Mouse (Mus musculus) hindbrain, postnatal 0 days (tissue): ENCODE measurements around the gene Lgr6. TPM values are rescaled to one million over a fixed set of nuclear protein-coding genes. Genes with fewer than 3 reads are reported as not detected.

ENCODE experiments used
- ATAC-seq: fragments of 200-750 bp; cut with Nextera tagmentation; 2 replicates; pipeline ENCODE4 v1.8.0; 2017; ENCODE audit warnings: mild to moderate bottlenecking, moderate TSS enrichment, moderate library complexity
- DNase-seq: peaks from one replicate; pipeline ENCODE4 v3.0.0-alpha.2; 2015; ENCODE audit warnings: low spot score
- H3K27ac ChIP-seq: fragments of 300-500 bp; sonication (generic); 2 replicates; pipeline ENCODE4 v1.5.1; 2014; ENCODE audit warnings: mild to moderate bottlenecking
- H3K27me3 ChIP-seq: fragments of 300-500 bp; sonication (generic); 2 replicates; pipeline ENCODE4 v1.6.1; 2014; ENCODE audit warnings: low read length, mixed read lengths; ENCODE audit not compliant: insufficient read depth
- H3K36me3 ChIP-seq: fragments of 300-500 bp; sonication (generic); 2 replicates; pipeline ENCODE4 v1.6.1; 2014; ENCODE audit warnings: low read length, mixed read lengths; ENCODE audit not compliant: insufficient read depth
- H3K4me1 ChIP-seq: fragments of 300-500 bp; sonication (generic); 2 replicates; pipeline ENCODE4 v1.6.1; 2014; ENCODE audit warnings: antibody characterized with exemption, low read length, mixed read lengths; ENCODE audit not compliant: insufficient read depth
- H3K4me2 ChIP-seq: fragments of 300-500 bp; sonication (generic); 2 replicates; pipeline ENCODE4 v1.6.1; 2014; ENCODE audit warnings: low read depth, mild to moderate bottlenecking, low read length, moderate library complexity, mixed read lengths
- H3K4me3 ChIP-seq: fragments of 300-500 bp; sonication (generic); 2 replicates; pipeline ENCODE4 v1.5.1; 2014; ENCODE audit warnings: low read length
- H3K9ac ChIP-seq: fragments of 300-500 bp; sonication (generic); replicated peaks from 2 replicates; pipeline ENCODE4 v1.6.1; 2014; ENCODE audit warnings: mild to moderate bottlenecking, low read length, moderate library complexity, mixed read lengths
- H3K9me3 ChIP-seq: fragments of 300-500 bp; sonication (generic); 2 replicates; pipeline ENCODE4 v1.6.1; 2016; ENCODE audit warnings: low read length, mixed read lengths
- CTCF ChIP-seq: IDR thresholded peaks from 2 replicates; pipeline ENCODE4 v1.5.1; 2016; ENCODE audit warnings: antibody characterized with exemption, control low read depth, low read depth
- WGBS: fragments of 180-500 bp; shearing (Covaris S2); extraction: QIAGEN DNeasy Blood & Tissue Kit; methylation state at CpG from one replicate; pipeline ENCODE4 v1.1.7; 2014; 5-methylcytosine and 5-hydroxymethylcytosine counted together
- polyA plus RNA-seq: library from polyadenylated mRNA; unstranded; fragments of >200 nt; fragmentation: Nextera tagmentation; extraction: Ambion mirVana; gene quantifications from 2 replicates; pipeline ENCODE4 v1.2.1, GENCODE M21; 2015
- total RNA-seq: library from RNA; depleted of rRNA; stranded (reverse); fragments of >200 nt; gene quantifications from 2 replicates; pipeline ENCODE4 v1.2.3, GENCODE M21; 2014; rRNA removed

Gene Lgr6
- total and polyA plus RNA-seq, 2 experiments from 2014 or later = 3.1 to 5.0 TPM

DNA sequence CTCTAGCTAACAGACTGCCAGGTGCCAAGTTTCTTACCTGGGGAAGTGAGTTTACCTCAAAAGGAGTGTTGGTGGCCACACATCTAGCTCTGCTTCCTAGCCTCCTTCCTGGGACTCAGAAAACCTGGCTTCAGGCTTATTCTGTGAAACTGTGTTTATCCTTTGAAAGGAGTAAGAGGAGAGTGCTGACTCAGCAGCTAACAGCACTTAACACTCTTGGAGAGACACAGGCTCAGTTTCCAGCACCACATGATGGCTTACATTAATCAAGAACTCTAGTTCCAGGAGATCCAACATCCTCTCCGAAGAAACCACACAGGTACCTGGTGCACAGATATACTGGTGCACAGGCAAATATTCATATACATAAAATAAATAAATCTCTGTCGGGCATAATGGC, 162.2 kb downstream of the Lgr6 start:
- Histone ChIP-seq H3K27ac (no peak overlapping the region), H3K4me3 (no peak overlapping the region), H3K4me1 (no peaks in the 10 kb centered on the region; the same call in 1 of the 2 replicates), H3K4me2 (no peak overlapping the region), H3K27me3 (no peaks in the 10 kb centered on the region), H3K36me3 (peaks cover 3% of the 10 kb centered on the region; the same call in 1 of the 2 replicates), H3K9ac (no peak overlapping the region), H3K9me3 (no peaks in the 10 kb centered on the region)
- DNase-seq (no peak), ATAC-seq (no peak)
- TF ChIP-seq CTCF = no peak
- WGBS = 96% methylated on average over 2 of the region's 2 CpGs

DNA sequence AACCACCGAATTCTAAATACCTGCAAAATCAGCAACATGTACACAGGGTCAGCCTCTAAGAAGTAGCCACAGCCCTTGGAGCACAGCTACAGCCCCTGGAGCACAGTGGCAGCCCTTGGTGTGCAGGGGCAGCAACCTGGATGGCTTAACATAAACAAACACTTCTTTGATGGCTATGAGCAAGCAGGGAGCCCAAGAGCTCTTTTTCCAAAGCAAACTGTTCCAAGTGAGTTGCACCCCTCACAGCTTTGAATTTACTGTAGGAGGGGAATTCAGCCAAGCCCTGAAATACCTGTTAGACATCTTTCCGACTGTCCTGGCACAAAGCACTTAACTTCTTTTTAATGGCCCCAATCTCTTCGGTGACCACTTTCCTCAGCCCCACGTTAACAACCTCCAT, 164.2 kb downstream of the Lgr6 start:
- WGBS = 70% methylated on average over 4 of the region's 4 CpGs
- no peaks in the 10 kb centered on the region; the same call in 1 of the 2 replicates for H3K36me3 ChIP-seq
- H3K4me1 ChIP-seq = no peaks in the 10 kb centered on the region; the same call in 1 of the 2 replicates
- no peak for TF ChIP-seq CTCF
- DNase-seq = no peak
- ATAC-seq = no peak
- no peak overlapping the region for H3K27ac ChIP-seq
- no peak overlapping the region for H3K4me3 ChIP-seq
- no peak overlapping the region for H3K4me2 ChIP-seq
- no peaks in the 10 kb centered on the region for H3K27me3 ChIP-seq
- H3K9ac ChIP-seq = no peak overlapping the region
- no peaks in the 10 kb centered on the region for H3K9me3 ChIP-seq

DNA sequence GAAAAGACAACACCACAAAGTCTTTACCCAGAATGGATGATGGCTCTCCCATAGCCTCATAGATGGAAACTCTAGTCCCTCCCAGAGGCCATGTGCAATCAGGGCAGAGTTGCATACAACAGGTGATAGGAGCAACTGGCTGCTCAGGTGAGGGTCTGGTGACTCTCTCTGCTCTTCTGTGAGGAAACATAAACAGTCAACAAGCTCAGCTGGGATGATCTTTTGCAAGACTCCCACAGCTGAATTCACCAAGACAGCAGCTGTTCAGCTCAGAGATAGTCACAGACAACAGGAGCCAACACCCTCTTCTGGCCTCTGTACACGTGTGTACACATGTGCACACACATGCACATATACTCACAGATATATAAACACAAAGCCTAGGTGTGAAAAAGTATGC, 166.8 kb downstream of the Lgr6 start:
- no peak for ATAC-seq
- Histone ChIP-seq H3K4me3 (no peak overlapping the region), H3K36me3 (no peaks in the 10 kb centered on the region), H3K4me1 (no peaks in the 10 kb centered on the region; the same call in 1 of the 2 replicates), H3K4me2 (no peak overlapping the region), H3K9ac (no peak overlapping the region), H3K9me3 (no peaks in the 10 kb centered on the region), H3K27ac (no peak overlapping the region), H3K27me3 (no peaks in the 10 kb centered on the region)
- no peak for DNase-seq
- 86% methylated on average over 1 of the region's 1 CpGs for WGBS
- no peak for TF ChIP-seq CTCF

GRCm38 (mm10) chr1:134936335-134936734, 168.7 kb downstream of the Lgr6 start:
- Histone ChIP-seq H3K9ac (no peak overlapping the region), H3K27me3 (no peaks in the 10 kb centered on the region), H3K27ac (no peak overlapping the region), H3K9me3 (no peaks in the 10 kb centered on the region), H3K4me2 (no peak overlapping the region), H3K4me3 (no peak overlapping the region), H3K36me3 (no peaks in the 10 kb centered on the region), H3K4me1 (no peaks in the 10 kb centered on the region; the same call in 1 of the 2 replicates)
- DNase-seq (no peak), ATAC-seq (no peak)
- WGBS = 90% methylated on average over 6 of the region's 6 CpGs
- TF ChIP-seq CTCF = no peak

Other genes with a start within 250 kb of the Lgr6 start
- 26.6 and 36.6 TPM in 2 replicates for gene Ppp1r12b, start 149.3 kb downstream of the Lgr6 start, total RNA-seq
- 12.5 and 12.9 TPM in 2 replicates for gene Ppp1r12b, start 149.3 kb downstream of the Lgr6 start, polyA plus RNA-seq
- gene Ube2t, start 142.7 kb downstream of the Lgr6 start, total RNA-seq = 4.5 and 5.3 TPM in 2 replicates
- gene Ube2t, start 142.7 kb downstream of the Lgr6 start, polyA plus RNA-seq = 9.7 and 10.2 TPM in 2 replicates
- gene Ptpn7, start 27.4 kb upstream of the Lgr6 start, total RNA-seq = 0.10 and 0.54 TPM in 2 replicates
- gene Ptpn7, start 27.4 kb upstream of the Lgr6 start, polyA plus RNA-seq = 0.10 and 0.11 TPM in 2 replicates
- 251 and 277 TPM in 2 replicates for gene Arl8a, start 41.5 kb upstream of the Lgr6 start, total RNA-seq
- gene Arl8a, start 41.5 kb upstream of the Lgr6 start, polyA plus RNA-seq = 329 and 369 TPM in 2 replicates
- 42.6 and 66.3 TPM in 2 replicates for gene Gpr37l1, start 62.4 kb upstream of the Lgr6 start, total RNA-seq
- gene Gpr37l1, start 62.4 kb upstream of the Lgr6 start, polyA plus RNA-seq = 24.9 and 32.1 TPM in 2 replicates
- gene Elf3, start 153.3 kb upstream of the Lgr6 start, total RNA-seq = 0.10 TPM in 1 of 2 replicates, not detected in the other
- 0.42 and 0.54 TPM in 2 replicates for gene Elf3, start 153.3 kb upstream of the Lgr6 start, polyA plus RNA-seq
- gene Rnpep, start 178.8 kb upstream of the Lgr6 start, total RNA-seq = 61.4 and 97.9 TPM in 2 replicates
- gene Rnpep, start 178.8 kb upstream of the Lgr6 start, polyA plus RNA-seq = 50.5 and 53.8 TPM in 2 replicates
- gene Timm17a, start 208.5 kb upstream of the Lgr6 start, total RNA-seq = 13.5 and 45.2 TPM in 2 replicates
- 201 and 205 TPM in 2 replicates for gene Timm17a, start 208.5 kb upstream of the Lgr6 start, polyA plus RNA-seq
- gene Lmod1, start 219.5 kb upstream of the Lgr6 start, total RNA-seq = 0.47 TPM in 1 of 2 replicates, not detected in the other
- 0.24 and 0.38 TPM in 2 replicates for gene Lmod1, start 219.5 kb upstream of the Lgr6 start, polyA plus RNA-seq